Comparison of ENCODE assay signal across 9 mouse cellular contexts in genomic region chr7:125478391-125478984, GRCm38 (mm10). TPM values are rescaled to one million over a fixed set of nuclear protein-coding genes. Genes with fewer than 3 reads are reported as not detected.
DNase-seq lines count a peak whose midpoint lies in the region; ATAC-seq and TF ChIP-seq lines count a peak whose summit lies in the region.
"Had no signal": no experiment of that assay in that cellular context is flagged by ENCODE, and none has a peak within 500 bp of the region (broad histone marks: within the 10 kb centered on the region; RNA-seq: fewer than 3 reads in every experiment).

No protein-coding gene starts in this region.

- H3K9me3 ChIP-seq in lung, embryonic 16.5 days (ENCODE audit: control insufficient read depth, low read length) = no peaks in the 10 kb centered on the region
- no peaks in the 10 kb centered on the region for H3K9me3 ChIP-seq in midbrain, embryonic 11.5 days (ENCODE audit: control insufficient read depth, low read length)
- H3K9me3 ChIP-seq: limb, embryonic 12.5 days had no signal

- H3K27ac ChIP-seq in gastrocnemius, adult 2 months = no peak overlapping the region
- H3K27ac ChIP-seq in lung, embryonic 16.5 days (ENCODE audit: low read length) = peak overlapping the region; percentile 11
- H3K27ac ChIP-seq in midbrain, embryonic 11.5 days (ENCODE audit: low read depth, low read length) = no peak overlapping the region
- H3K27ac ChIP-seq: limb, embryonic 12.5 days had no signal

- TF ChIP-seq CTCF in gastrocnemius, adult 2 months (IDR thresholded peaks at IDR 0.05) = no peak

- no peak overlapping the region for H3K9ac ChIP-seq in lung, embryonic 16.5 days (ENCODE audit: low read length)
- H3K9ac ChIP-seq in midbrain, embryonic 11.5 days (ENCODE audit: low read length) = no peak overlapping the region
- H3K9ac ChIP-seq: limb, embryonic 12.5 days had no signal

- peak; percentile 45 for DNase-seq in gastrocnemius, adult 2 months
- DNase-seq in gastrocnemius, postnatal 36 days = no peak
- DNase-seq in adrenal gland, postnatal 14 days = peak; percentile 62
- peak; percentile 53 for DNase-seq in kidney, postnatal 10 days
- no peak for DNase-seq in midbrain, embryonic 11.5 days (ENCODE audit: low spot score, missing footprints)
- no peak for DNase-seq in cerebellum, adult 11-12 months
- no peak for DNase-seq in spleen, adult 12 weeks (ENCODE audit: low spot score)

- no peaks in the 10 kb centered on the region for H3K27me3 ChIP-seq in lung, embryonic 16.5 days (ENCODE audit: control insufficient read depth, insufficient read depth, low read depth, low read length)
- no peaks in the 10 kb centered on the region for H3K27me3 ChIP-seq in midbrain, embryonic 11.5 days (ENCODE audit: control insufficient read depth, insufficient read depth, low read length)
- H3K27me3 ChIP-seq: limb, embryonic 12.5 days had no signal

- no peak overlapping the region for H3K4me2 ChIP-seq in lung, embryonic 16.5 days (ENCODE audit: low read depth, low read length)
- no peak overlapping the region for H3K4me2 ChIP-seq in midbrain, embryonic 11.5 days
- H3K4me2 ChIP-seq: limb, embryonic 12.5 days had no signal

- peaks cover 17% of the 10 kb centered on the region for H3K36me3 ChIP-seq in lung, embryonic 16.5 days (ENCODE audit: control insufficient read depth, insufficient read depth, low read length)
- no peaks in the 10 kb centered on the region; the same call in none of the 2 replicates for H3K36me3 ChIP-seq in midbrain, embryonic 11.5 days (ENCODE audit: control insufficient read depth, insufficient read depth, low read length)

- intact Hi-C loops in gastrocnemius, adult 2 months (cut with DNase I) = no loop called here
- intact Hi-C loops in gastrocnemius, postnatal 36 days (cut with DNase I) = no loop called here

- H3K4me1 ChIP-seq in lung, embryonic 16.5 days (replicated peaks; ENCODE audit: control insufficient read depth, insufficient read depth, low read length) = peaks cover 48% of the 10 kb centered on the region
- no peaks in the 10 kb centered on the region for H3K4me1 ChIP-seq in midbrain, embryonic 11.5 days (ENCODE audit: control insufficient read depth, insufficient read depth, low read length)

- H3K4me3 ChIP-seq in gastrocnemius, adult 2 months = no peak overlapping the region
- no peak overlapping the region for H3K4me3 ChIP-seq in lung, embryonic 16.5 days (ENCODE audit: low read length)
- no peak overlapping the region for H3K4me3 ChIP-seq in midbrain, embryonic 11.5 days (ENCODE audit: low read depth, low read length)
- H3K4me3 ChIP-seq: limb, embryonic 12.5 days had no signal

- 32% methylated on average over 7 of the region's 7 CpGs for WGBS in lung, embryonic 16.5 days
- 81% methylated on average over 7 of the region's 7 CpGs for WGBS in midbrain, embryonic 11.5 days

- ATAC-seq in lung, embryonic 16.5 days (ENCODE audit: low read depth) = peak; percentile 43
- ATAC-seq in midbrain, embryonic 11.5 days (ENCODE audit: low FRiP score) = no peak

RNA-seq across cellular contexts. Expression of gene Nsmce1, which starts 12.9 kb away (rescaled TPM):
- 10 to 100 TPM in 1 of 2 experiments, 1 to 10 TPM in 1; 10.0 to 12.0 TPM for total RNA-seq in gastrocnemius, adult 2 months (2021)
- total RNA-seq in gastrocnemius, postnatal 36 days (2021) = 10 to 100 TPM in 1 of 2 experiments, 1 to 10 TPM in 1; 8.6 to 10.8 TPM
- 43.3 and 44.6 TPM in 2 replicates for total RNA-seq in adrenal gland, postnatal 14 days (2021)
- 148 and 151 TPM in 2 replicates for polyA plus RNA-seq in lung, embryonic 16.5 days (2015; fragmentation: Nextera tagmentation; extraction: Ambion mirVana)
- 115 and 128 TPM in 2 replicates for polyA plus RNA-seq in midbrain, embryonic 11.5 days (2014; fragmentation: Nextera tagmentation; extraction: Ambion mirVana)

RNA-seq across cellular contexts. Expression of gene Kdm8, which starts 34.0 kb away (rescaled TPM):
- 1 to 10 TPM; 7.1 to 7.5 TPM for total RNA-seq in gastrocnemius, adult 2 months (2021)
- 1 to 10 TPM; 4.5 to 5.0 TPM for total RNA-seq in gastrocnemius, postnatal 36 days (2021)
- total RNA-seq in adrenal gland, postnatal 14 days (2021) = 4.0 and 4.5 TPM in 2 replicates
- polyA plus RNA-seq in lung, embryonic 16.5 days (2015; fragmentation: Nextera tagmentation; extraction: Ambion mirVana) = 12.4 and 13.1 TPM in 2 replicates
- polyA plus RNA-seq in midbrain, embryonic 11.5 days (2014; fragmentation: Nextera tagmentation; extraction: Ambion mirVana) = 9.5 TPM in 2 replicates

Comparison
In these comparisons a context has a peak if more than half of its experiments do, and no peak if none do; other contexts are left out.
1. DNase-seq: peak in gastrocnemius, adult 2 months (single experiment), adrenal gland, postnatal 14 days (single experiment) and kidney, postnatal 10 days (single experiment); none in gastrocnemius, postnatal 36 days (0 of 2), midbrain, embryonic 11.5 days (single experiment), cerebellum, adult 11-12 months (single experiment) and spleen, adult 12 weeks (single experiment).